In the genomic region with DNA sequence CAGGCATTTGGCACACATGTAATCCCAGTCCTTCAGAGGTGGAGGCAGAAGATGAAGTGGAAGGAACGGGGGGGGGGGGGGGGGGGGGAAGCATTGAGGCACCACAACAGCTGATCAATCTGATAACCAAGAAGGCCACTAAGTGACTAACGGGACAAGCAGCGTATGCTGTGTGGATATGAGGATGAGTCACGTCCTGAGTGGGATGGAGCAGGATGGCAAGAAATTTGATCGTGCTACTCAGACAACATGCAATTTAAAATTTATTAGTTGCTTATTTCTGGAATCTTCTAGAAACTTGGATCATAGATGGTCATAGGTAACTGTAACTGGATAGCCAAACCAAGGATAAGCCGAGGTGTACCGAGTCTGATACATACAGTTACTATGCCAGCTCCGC, we compare ENCODE assay signal across 18 mouse cellular contexts. TPM values are rescaled to one million over a fixed set of nuclear protein-coding genes. Genes with fewer than 3 reads are reported as not detected.
"Had no signal": no experiment of that assay in that cellular context is flagged by ENCODE, and none has a peak within 500 bp of the region (broad histone marks: within the 10 kb centered on the region; RNA-seq: fewer than 3 reads in every experiment).

No protein-coding gene starts in this region.

- DNase-seq: kidney, postnatal 10 days; kidney, postnatal 4 days; lung, embryonic 14.5 days; lung, postnatal 10 days; lung, postnatal 4 days; midbrain, embryonic 14.5 days; retina, postnatal 1 day; right cerebral cortex, postnatal 4 days; spleen, adult 18-20 months; thymus, adult 2 months; thymus, postnatal 36 days had no signal

- H3K4me3 ChIP-seq: left cerebral cortex, adult 2 months; limb, embryonic 15.5 days; liver, embryonic 12.5 days; midbrain, embryonic 10.5 days; neural tube, embryonic 13.5 days; stomach, embryonic 15.5 days had no signal

- H3K9ac ChIP-seq: limb, embryonic 15.5 days; liver, embryonic 12.5 days; lung, embryonic 14.5 days; neural tube, embryonic 13.5 days; stomach, embryonic 15.5 days had no signal

- ATAC-seq: liver, embryonic 12.5 days had no signal

- H3K4me2 ChIP-seq: limb, embryonic 15.5 days; liver, embryonic 12.5 days; lung, embryonic 14.5 days; neural tube, embryonic 13.5 days; stomach, embryonic 15.5 days had no signal

- H3K4me1 ChIP-seq: stomach, embryonic 15.5 days had no signal

- H3K9me3 ChIP-seq: limb, embryonic 15.5 days; liver, embryonic 12.5 days; midbrain, embryonic 10.5 days; neural tube, embryonic 13.5 days; stomach, embryonic 15.5 days had no signal

- H3K27me3 ChIP-seq: limb, embryonic 15.5 days; liver, embryonic 12.5 days; neural tube, embryonic 13.5 days; stomach, embryonic 15.5 days had no signal

- H3K27ac ChIP-seq: left cerebral cortex, adult 2 months; limb, embryonic 15.5 days; liver, embryonic 12.5 days; midbrain, embryonic 10.5 days; neural tube, embryonic 13.5 days; stomach, embryonic 15.5 days had no signal

RNA-seq across cellular contexts. Expression of a gene that starts 56.2 kb away (rescaled TPM):
- total RNA-seq: monocyte, adult 5-6 weeks had no signal
